Mouse (Mus musculus) c-Kit-negative CD71-positive TER-119-positive erythroid progenitor cells, embryonic 14.5 days (primary cell): ENCODE measurements at regions not wholly inside any gene's neighbourhood (a gene's known extent, or its start where the extent isn't known, plus 50 kb on each side); places are given as distances from the start of the nearest gene placed in this dataset.

ENCODE experiments used
- DNase-seq: peaks from one replicate; pipeline ENCODE4 v3.0.0-alpha.2; 2013; ENCODE audit warnings: low read depth, low spot score

GRCm38 (mm10) chr10:37322809-37323208 is 184.1 kb upstream of the Marcks start:
- DNase-seq, result no peak

- no peak for DNase-seq
These were observed 183.6 kb upstream of the Marcks start for GRCm38 (mm10) chr10:37322310-37322709.

GRCm38 (mm10) chr10:37321171-37321570 is 182.5 kb upstream of the Marcks start:
- no peak for DNase-seq

GRCm38 (mm10) chr10:37319746-37320430 is 181.2 kb upstream of the Marcks start:
- no peak for DNase-seq

- no peak for DNase-seq
These were observed 178.0 kb upstream of the Marcks start for GRCm38 (mm10) chr10:37316701-37317100.

- DNase-seq, result no peak
These were observed 177.1 kb upstream of the Marcks start for GRCm38 (mm10) chr10:37315804-37316203.

- no peak for DNase-seq
These were observed 176.2 kb upstream of the Marcks start for GRCm38 (mm10) chr10:37314746-37315430.

GRCm38 (mm10) chr10:37313461-37313860 is 174.7 kb upstream of the Marcks start:
- DNase-seq, result no peak

- DNase-seq, result no peak
These were observed 171.7 kb upstream of the Marcks start for GRCm38 (mm10) chr10:37310266-37310945.

- no peak for DNase-seq
These were observed 165.9 kb upstream of the Marcks start for GRCm38 (mm10) chr10:37304656-37305055.

- DNase-seq, result no peak
These were observed 161.6 kb upstream of the Marcks start for GRCm38 (mm10) chr10:37300181-37300889.

GRCm38 (mm10) chr10:37298689-37299421 is 160.1 kb upstream of the Marcks start:
- DNase-seq, result no peak

- DNase-seq, result no peak
These were observed 155.5 kb upstream of the Marcks start for GRCm38 (mm10) chr10:37294231-37294630.

GRCm38 (mm10) chr10:37293292-37293691 is 154.6 kb upstream of the Marcks start:
- DNase-seq, result no peak

GRCm38 (mm10) chr10:37291639-37292495 is 153.1 kb upstream of the Marcks start:
- no peak for DNase-seq

GRCm38 (mm10) chr10:37289964-37290704 is 151.4 kb upstream of the Marcks start:
- no peak for DNase-seq

- DNase-seq, result no peak
These were observed 147.6 kb upstream of the Marcks start for GRCm38 (mm10) chr10:37286305-37286704.

GRCm38 (mm10) chr10:37282951-37283350 is 144.2 kb upstream of the Marcks start:
- no peak for DNase-seq

- no peak for DNase-seq
These were observed 142.1 kb upstream of the Marcks start for GRCm38 (mm10) chr10:37280823-37281222.
